Mouse (Mus musculus) MEL (cell line): ENCODE results near the gene Hebp1. TPM values are rescaled to one million over a fixed set of nuclear protein-coding genes. Genes with fewer than 3 reads are reported as not detected.
A peak's percentile ranks its signal among the peaks of the same experiment; 100 is the strongest.

Source experiments
- DNase-seq: peaks from one replicate; pipeline ENCODE4 v3.0.0; 2011; ENCODE audit warnings: low read depth, low spot score
- H3K27ac ChIP-seq: 2 replicates; pipeline ENCODE4 v1.5.1; 2012; ENCODE audit warnings: low read depth, mild to moderate bottlenecking, control low read depth, low read length, moderate library complexity; ENCODE audit not compliant: control insufficient read depth
- H3K27me3 ChIP-seq, 2 experiments: fragments of 150-350 bp in 1 of 2; sonication (generic) in 1 of 2; 2 replicates each; pipeline ENCODE4 v1.6.1; 2012; ENCODE audit warnings: low read length in 2 of 2, mild to moderate bottlenecking in 2 of 2, improper control_type of control experiment in 1 of 2, moderate library complexity in 1 of 2; ENCODE audit not compliant: insufficient read depth in 2 of 2, control insufficient read depth in 1 of 2
- H3K36me3 ChIP-seq, 2 experiments: 2 replicates each; pipeline ENCODE4 v1.6.1; 2012 to 2014; ENCODE audit warnings: low read length in 2 of 2, improper control_type of control experiment in 1 of 2, inconsistent platforms in 1 of 2, mild to moderate bottlenecking in 1 of 2; ENCODE audit not compliant: insufficient read depth in 2 of 2, control insufficient read depth in 1 of 2
- H3K4me1 ChIP-seq, 2 experiments: fragments of 150-350 bp in 1 of 2; sonication (generic) in 1 of 2; 2 replicates each; pipeline ENCODE4 v1.6.1; 2012; ENCODE audit warnings: low read length in 2 of 2, improper control_type of control experiment in 1 of 2, mild to moderate bottlenecking in 1 of 2; ENCODE audit not compliant: insufficient read depth in 2 of 2, control insufficient read depth in 1 of 2
- H3K4me3 ChIP-seq, 2 experiments: fragments of 150-350 bp in 1 of 2; sonication (generic) in 1 of 2; 2 replicates each; pipeline ENCODE4 v1.5.1; 2012; ENCODE audit warnings: low read depth in 2 of 2, low read length in 2 of 2, mild to moderate bottlenecking in 2 of 2, moderate library complexity in 2 of 2, control low read depth in 1 of 2, improper control_type of control experiment in 1 of 2; ENCODE audit not compliant: control insufficient read depth in 1 of 2, insufficient read depth in 1 of 2
- H3K79me2 ChIP-seq: 2 replicates; pipeline ENCODE4 v1.6.1; 2012; ENCODE audit warnings: mild to moderate bottlenecking, low read length, moderate library complexity; ENCODE audit not compliant: control insufficient read depth, poor library complexity, insufficient read depth
- H3K9ac ChIP-seq: 2 replicates; pipeline ENCODE4 v1.6.1; 2012; ENCODE audit warnings: low read depth, mild to moderate bottlenecking, control low read depth, low read length, moderate library complexity; ENCODE audit not compliant: control insufficient read depth, poor library complexity, severe bottlenecking
- H3K9me3 ChIP-seq: fragments of 150-350 bp; sonication (generic); replicated peaks from 2 replicates; pipeline ENCODE4 v1.6.1; 2012; ENCODE audit warnings: mild to moderate bottlenecking, low read length, improper control_type of control experiment, moderate library complexity; ENCODE audit not compliant: insufficient read depth
- BHLHE40 ChIP-seq: IDR thresholded peaks from 2 replicates; pipeline ENCODE4 v1.6.1; 2012; ENCODE audit warnings: low read depth, mild to moderate bottlenecking, inconsistent platforms, low read length, improper control_type of control experiment, borderline replicate concordance
- CHD1 ChIP-seq: IDR thresholded peaks from 2 replicates; pipeline ENCODE4 v1.6.1; 2012; ENCODE audit warnings: low read depth, mild to moderate bottlenecking, inconsistent platforms, low read length, improper control_type of control experiment
- CHD2 ChIP-seq: IDR thresholded peaks from 2 replicates; pipeline ENCODE4 v1.6.1; 2011; ENCODE audit warnings: low read length, improper control_type of control experiment
- E2F4 ChIP-seq: IDR thresholded peaks from 2 replicates; pipeline ENCODE4 v1.6.1; 2011; ENCODE audit warnings: low read depth, low read length, improper control_type of control experiment, borderline replicate concordance
- EP300 ChIP-seq, 2 experiments: IDR thresholded peaks; 2 replicates each; pipeline ENCODE4 v1.6.1; 2011; ENCODE audit warnings: improper control_type of control experiment in 2 of 2, low read length in 2 of 2, low read depth in 1 of 2, mild to moderate bottlenecking in 1 of 2
- ETS1 ChIP-seq: IDR thresholded peaks from 2 replicates; pipeline ENCODE4 v1.6.1; 2012; ENCODE audit warnings: low read depth, mild to moderate bottlenecking, inconsistent platforms, low read length, improper control_type of control experiment, moderate library complexity
- GATA1 ChIP-seq: IDR thresholded peaks from 2 replicates; pipeline ENCODE4 v1.6.1; 2011; ENCODE audit warnings: low read depth, low read length, improper control_type of control experiment
- HCFC1 ChIP-seq: IDR thresholded peaks from 2 replicates; pipeline ENCODE4 v1.6.1; 2012; ENCODE audit warnings: low read depth, mild to moderate bottlenecking, inconsistent platforms, low read length, improper control_type of control experiment, moderate library complexity
- MAFK ChIP-seq: IDR thresholded peaks from 2 replicates; pipeline ENCODE4 v1.6.1; 2011; ENCODE audit warnings: low read depth, mild to moderate bottlenecking, low read length, improper control_type of control experiment, borderline replicate concordance
- MAZ ChIP-seq: IDR thresholded peaks from 2 replicates; pipeline ENCODE4 v1.6.1; 2012; ENCODE audit warnings: low read depth, mild to moderate bottlenecking, inconsistent platforms, low read length, improper control_type of control experiment
- MEF2A ChIP-seq: IDR thresholded peaks from 2 replicates; pipeline ENCODE4 v1.6.1; 2014; ENCODE audit warnings: low read depth, mild to moderate bottlenecking, inconsistent platforms, low read length, improper control_type of control experiment; ENCODE audit not compliant: poor library complexity, insufficient replicate concordance, severe bottlenecking; ENCODE audit errors: extremely low read depth
- MYB ChIP-seq: IDR thresholded peaks from 2 replicates; pipeline ENCODE4 v1.6.1; 2011; ENCODE audit warnings: mild to moderate bottlenecking, low read depth, low read length, improper control_type of control experiment
- MYC ChIP-seq: IDR thresholded peaks from 2 replicates; pipeline ENCODE4 v1.6.1; 2011; ENCODE audit warnings: low read depth, mild to moderate bottlenecking, low read length, improper control_type of control experiment, moderate library complexity
- POLR2A ChIP-seq, 2 experiments: IDR thresholded peaks; 2 replicates each; pipeline ENCODE4 v1.6.1; 2011 to 2012; ENCODE audit warnings: low read length in 2 of 2, mild to moderate bottlenecking in 2 of 2, control low read depth in 1 of 2, improper control_type of control experiment in 1 of 2, low read depth in 1 of 2, moderate library complexity in 1 of 2; ENCODE audit not compliant: control insufficient read depth in 1 of 2, insufficient read depth in 1 of 2, poor library complexity in 1 of 2
- RCOR1 ChIP-seq: IDR thresholded peaks from 2 replicates; pipeline ENCODE4 v1.6.1; 2012; ENCODE audit warnings: low read depth, mild to moderate bottlenecking, inconsistent platforms, low read length, improper control_type of control experiment
- SIN3A ChIP-seq: IDR thresholded peaks from 2 replicates; pipeline ENCODE4 v1.6.1; 2012; ENCODE audit warnings: low read length, improper control_type of control experiment, inconsistent platforms
- TAL1 ChIP-seq: IDR thresholded peaks from 2 replicates; pipeline ENCODE4 v1.6.1; 2012; ENCODE audit warnings: mild to moderate bottlenecking, inconsistent platforms, low read length, moderate library complexity, mixed read lengths
- TBP ChIP-seq: IDR thresholded peaks from 2 replicates; pipeline ENCODE4 v1.8.0; 2011; ENCODE audit warnings: low read depth, low read length, improper control_type of control experiment
- TCF12 ChIP-seq: IDR thresholded peaks from 2 replicates; pipeline ENCODE4 v1.6.1; 2014; ENCODE audit warnings: low read depth, mild to moderate bottlenecking, inconsistent platforms, low read length, improper control_type of control experiment, moderate library complexity
- polyA plus RNA-seq, 2 experiments: library from polyadenylated mRNA; stranded (reverse) in 1 of 2; unstranded in 1 of 2; fragments of >175 nt in 1 of 2; fragments of >200 nt in 1 of 2; gene quantifications; 2 replicates each; pipeline versions ENCODE4 v1.2.1 to v1.2.4; 2012; ENCODE audit warnings: low replicate concordance in 2 of 2, low read depth in 1 of 2; ENCODE audit not compliant: insufficient read length in 2 of 2, insufficient read depth in 1 of 2, missing spikeins in 1 of 2
- total RNA-seq: library from RNA; depleted of rRNA; stranded (reverse); fragments of 300-350 nt; gene quantifications from 2 replicates; pipeline ENCODE4 v1.2.3, GENCODE M21; 2012

The Hebp1 gene
- total and polyA plus RNA-seq, 3 experiments, result 16.7 to 25.1 TPM; not detected in 1

DNA sequence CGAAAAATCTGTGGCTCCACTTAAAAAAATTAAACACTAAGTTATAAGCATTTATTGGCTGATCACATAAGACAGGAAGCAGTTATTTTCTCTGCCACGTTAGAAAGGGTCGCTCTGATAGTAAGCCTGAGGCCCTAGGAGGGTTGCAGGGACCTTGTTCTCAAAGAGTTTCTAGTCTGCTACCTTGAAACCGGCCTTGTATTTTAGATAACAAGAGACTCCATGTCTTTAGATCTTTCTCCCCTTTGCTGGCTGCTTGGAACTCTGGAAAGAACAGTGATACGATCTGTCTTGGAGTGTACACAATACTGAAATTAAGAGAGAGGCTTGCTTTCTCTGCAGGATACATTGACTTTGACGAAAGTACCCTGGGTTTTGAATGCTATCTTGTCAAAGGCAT, 904 bp upstream of the Hebp1 start:
- DNase-seq, result peak; percentile 72
- Histone ChIP-seq H3K27ac (peak overlapping the region; percentile 46), H3K79me2 (peaks cover 6% of the 10 kb centered on the region), H3K4me3 (peak overlapping the region; percentile 72 to 74), H3K36me3 (peaks cover 0 to 12% of the 10 kb centered on the region in 2 experiments; a peak in 2 of 4 replicates), H3K4me1 (peaks cover 9 to 13% of the 10 kb centered on the region in 2 experiments; a peak in 3 of 4 replicates), H3K9ac (peak overlapping the region; percentile 76), H3K9me3 (no peaks in the 10 kb centered on the region), H3K27me3 (no peaks in the 10 kb centered on the region)
- TF ChIP-seq ETS1, result 0 out of 2 replicates have a peak, but pooled peaks have one; percentile 9
- TF ChIP-seq E2F4, result no peak
- TF ChIP-seq MEF2A, result no peak
- TF ChIP-seq GATA1, result peak; percentile 46; the same call in 1 of the 2 replicates

DNA sequence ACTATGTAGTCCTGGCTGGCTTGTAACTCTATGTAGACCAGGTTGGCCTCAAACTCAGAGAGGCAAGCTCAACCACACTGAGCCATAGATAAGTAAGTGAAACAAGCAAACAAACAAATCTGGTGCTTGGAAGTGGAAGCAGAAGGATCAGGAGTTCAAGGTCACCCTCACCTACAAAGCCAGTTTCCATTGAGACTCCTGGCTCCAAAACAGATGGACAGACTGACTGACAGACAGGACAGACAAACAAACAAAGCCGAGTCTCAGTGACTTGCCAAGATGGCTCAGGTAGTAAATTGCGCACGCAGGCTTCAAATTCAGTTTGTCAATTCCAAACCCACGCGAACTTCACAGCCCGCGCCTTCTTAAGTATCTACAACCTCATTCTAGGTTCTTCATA, 376 bp downstream of the Hebp1 start:
- H3K27ac ChIP-seq, result peak overlapping the region; percentile 40
- no peaks in the 10 kb centered on the region for H3K9me3 ChIP-seq
- H3K79me2 ChIP-seq, result peaks cover 6% of the 10 kb centered on the region

DNA sequence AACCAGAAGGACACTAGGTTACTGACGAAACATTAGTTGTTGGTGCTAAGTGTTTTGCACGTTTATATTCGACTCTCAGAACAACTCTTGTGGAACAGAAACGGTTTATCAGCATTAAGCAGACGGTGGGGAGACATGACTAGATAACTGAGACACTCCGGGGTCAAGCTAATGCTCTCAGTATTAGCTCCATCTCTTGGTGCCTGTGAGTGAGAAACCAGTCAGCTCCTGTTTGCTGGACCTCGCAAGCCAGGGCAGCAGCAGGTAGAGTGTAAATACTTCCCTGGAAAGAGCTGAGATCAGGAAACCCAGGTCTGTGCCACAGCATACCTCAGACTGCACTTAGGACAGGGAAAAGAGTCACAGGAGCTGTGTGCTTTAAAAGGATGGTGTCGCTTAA, 1.1 kb downstream of the Hebp1 start:
- H3K27me3 ChIP-seq, result no peaks in the 10 kb centered on the region
- no peaks in the 10 kb centered on the region for H3K9me3 ChIP-seq
- H3K4me1 ChIP-seq, result peaks cover 9 to 13% of the 10 kb centered on the region in 2 experiments; a peak in 3 of 4 replicates
- H3K36me3 ChIP-seq, result peaks cover 0 to 12% of the 10 kb centered on the region in 2 experiments; a peak in 2 of 4 replicates
- H3K79me2 ChIP-seq, result peaks cover 6% of the 10 kb centered on the region
- peak overlapping the region; percentile 70 for H3K27ac ChIP-seq
- TF ChIP-seq TBP (peak; percentile 67), EP300 (IDR thresholded peaks at IDR 0.05; ENCODE audit: low read depth in 1 of 2, low read length in 2 of 2) (peak; percentile 90), SIN3A (peak; percentile 50), GATA1 (peak; percentile 93), MAFK (no peak), HCFC1 (no peak), TCF12 (peak; percentile 94), CHD2 (no peak), POLR2A (IDR thresholded peaks at IDR 0.05; ENCODE audit: control insufficient read depth in 1 of 2, insufficient read depth in 1 of 2, low read depth in 1 of 2, low read length in 2 of 2, poor library complexity in 1 of 2) (0 out of 4 replicates have a peak, but pooled peaks of 1 of the 2 experiments have one; percentile 30), BHLHE40 (peak; percentile 79; the same call in 1 of the 2 replicates), ETS1 (peak; percentile 67; the same call in 1 of the 2 replicates), MYC (peak; percentile 38; the same call in 1 of the 2 replicates), RCOR1 (peak; percentile 26), TAL1 (peak; percentile 91)
- H3K9ac ChIP-seq, result peak overlapping the region; percentile 76
- H3K4me3 ChIP-seq, result peak overlapping the region; percentile 26 to 72; a peak in 3 of 4 replicates
- DNase-seq, result peak; percentile 87

More for the DNA sequence above, 376 bp downstream of the Hebp1 start:
- peaks cover 0 to 12% of the 10 kb centered on the region in 2 experiments; a peak in 2 of 4 replicates for H3K36me3 ChIP-seq
- H3K27me3 ChIP-seq, result no peaks in the 10 kb centered on the region
- TF ChIP-seq CHD1, result 0 out of 2 replicates have a peak, but pooled peaks have one; percentile 35
- no peak for TF ChIP-seq MAFK
- no peak for TF ChIP-seq MYB
- no peak for TF ChIP-seq MAZ
- TF ChIP-seq MYC, result no peak
- peaks cover 9 to 13% of the 10 kb centered on the region in 2 experiments; a peak in 3 of 4 replicates for H3K4me1 ChIP-seq
- no peak for DNase-seq
- peak overlapping the region; percentile 76 for H3K9ac ChIP-seq
- H3K4me3 ChIP-seq, result peak overlapping the region; percentile 72 to 74
